Mouse (Mus musculus) ES-Bruce4 (cell line): ENCODE results near the gene Zfp14.

ENCODE experiments used
- CTCF ChIP-seq: IDR thresholded peaks from one replicate; pipeline ENCODE4 v1.8.1; 2011; ENCODE audit warnings: low read depth, low read length
- EP300 ChIP-seq: IDR thresholded peaks from 2 replicates; pipeline ENCODE4 v1.6.1; 2011; ENCODE audit warnings: low read depth, low read length; ENCODE audit not compliant: insufficient read depth
- POLR2A ChIP-seq: IDR thresholded peaks from one replicate; pipeline ENCODE4 v1.8.1; 2011; ENCODE audit warnings: low read length; ENCODE audit not compliant: insufficient read depth

GRCm38 (mm10) chr7:30008020-30008690 is 43.0 kb downstream of the Zfp14 start:
- TF ChIP-seq POLR2A = no peak
- no peak for TF ChIP-seq CTCF
- TF ChIP-seq EP300 = no peak
